Mouse (Mus musculus) spleen, postnatal 10 days (tissue): ENCODE measurements around the gene Ctnnd2.

Source experiments
- DNase-seq, 2 experiments: peaks; one replicate each; pipeline ENCODE4 v3.0.0; 2021 to 2022; ENCODE audit warnings: low spot score in 2 of 2

The Ctnnd2 gene

GRCm38 (mm10) chr15:30384386-30384785 is 212.0 kb downstream of the Ctnnd2 start:
- no peak for DNase-seq

GRCm38 (mm10) chr15:30386489-30386888 is 214.1 kb downstream of the Ctnnd2 start:
- DNase-seq, result no peak

GRCm38 (mm10) chr15:30387244-30387643 is 214.9 kb downstream of the Ctnnd2 start:
- DNase-seq, result no peak

GRCm38 (mm10) chr15:30401111-30401510 is 228.7 kb downstream of the Ctnnd2 start:
- no peak for DNase-seq

GRCm38 (mm10) chr15:30406254-30406653 is 233.9 kb downstream of the Ctnnd2 start:
- no peak for DNase-seq

- no peak for DNase-seq
Measured at GRCm38 (mm10) chr15:30423146-30423545, 250.8 kb downstream of the Ctnnd2 start.

GRCm38 (mm10) chr15:30424290-30424689 is 251.9 kb downstream of the Ctnnd2 start:
- no peak for DNase-seq

- peak in 1 of 2 experiments; percentile 13 for DNase-seq
Measured at GRCm38 (mm10) chr15:30427342-30427741, 254.9 kb downstream of the Ctnnd2 start.

GRCm38 (mm10) chr15:30439045-30439444 is 266.7 kb downstream of the Ctnnd2 start:
- DNase-seq, result no peak

GRCm38 (mm10) chr15:30450765-30451164 is 278.4 kb downstream of the Ctnnd2 start:
- DNase-seq, result no peak

- no peak for DNase-seq
Measured at GRCm38 (mm10) chr15:30451921-30452320, 279.5 kb downstream of the Ctnnd2 start.

GRCm38 (mm10) chr15:30457541-30458250 is 285.3 kb downstream of the Ctnnd2 start:
- DNase-seq, result no peak

GRCm38 (mm10) chr15:30458671-30459070 is 286.3 kb downstream of the Ctnnd2 start:
- no peak for DNase-seq

- no peak for DNase-seq
Measured at GRCm38 (mm10) chr15:30460341-30461125, 288.1 kb downstream of the Ctnnd2 start.

- no peak for DNase-seq
Measured at GRCm38 (mm10) chr15:30462804-30463423, 290.5 kb downstream of the Ctnnd2 start.

GRCm38 (mm10) chr15:30463471-30464047 is 291.2 kb downstream of the Ctnnd2 start:
- no peak for DNase-seq

GRCm38 (mm10) chr15:30466950-30467543 is 294.7 kb downstream of the Ctnnd2 start:
- no peak for DNase-seq

GRCm38 (mm10) chr15:30468773-30469172 is 296.4 kb downstream of the Ctnnd2 start:
- no peak for DNase-seq

GRCm38 (mm10) chr15:30471280-30471966 is 299.0 kb downstream of the Ctnnd2 start:
- DNase-seq, result no peak

GRCm38 (mm10) chr15:30480676-30481075 is 308.3 kb downstream of the Ctnnd2 start:
- DNase-seq, result no peak

- no peak for DNase-seq
Measured at GRCm38 (mm10) chr15:30506476-30506875, 334.1 kb downstream of the Ctnnd2 start.
